Mouse (Mus musculus) liver, embryonic 16.5 days (tissue): ENCODE measurements around the gene Stpg1. TPM values are rescaled to one million over a fixed set of nuclear protein-coding genes. Genes with fewer than 3 reads are reported as not detected.

Experiments used
- ATAC-seq: fragments of 200-750 bp; cut with Nextera tagmentation; 2 replicates; pipeline ENCODE4 v1.8.0; 2017; ENCODE audit warnings: low read depth, mild to moderate bottlenecking, moderate number of reproducible peaks, moderate library complexity
- H3K27ac ChIP-seq: fragments of 300-500 bp; sonication (generic); 2 replicates; pipeline ENCODE4 v1.5.1; 2014; ENCODE audit warnings: mild to moderate bottlenecking, low read length
- H3K27me3 ChIP-seq: fragments of 300-500 bp; sonication (generic); 2 replicates; pipeline ENCODE4 v1.6.1; 2014; ENCODE audit warnings: low read depth, low read length, mixed read lengths; ENCODE audit not compliant: control insufficient read depth, insufficient read depth
- H3K36me3 ChIP-seq: fragments of 300-500 bp; sonication (generic); 2 replicates; pipeline ENCODE4 v1.6.1; 2014; ENCODE audit warnings: mild to moderate bottlenecking; ENCODE audit not compliant: control insufficient read depth, insufficient read depth
- H3K4me1 ChIP-seq: fragments of 300-500 bp; sonication (generic); 2 replicates; pipeline ENCODE4 v1.6.1; 2014; ENCODE audit warnings: low read depth, low read length, mixed read lengths; ENCODE audit not compliant: control insufficient read depth
- H3K4me2 ChIP-seq: fragments of 300-500 bp; sonication (generic); 2 replicates; pipeline ENCODE4 v1.6.1; 2014; ENCODE audit warnings: low read depth, low read length, mixed read lengths
- H3K4me3 ChIP-seq: fragments of 300-500 bp; sonication (generic); 2 replicates; pipeline ENCODE4 v1.5.1; 2014; ENCODE audit warnings: low read depth, mild to moderate bottlenecking, low read length
- H3K9ac ChIP-seq: fragments of 300-500 bp; sonication (generic); 2 replicates; pipeline ENCODE4 v1.6.1; 2014; ENCODE audit warnings: low read depth, low read length
- H3K9me3 ChIP-seq: fragments of 300-500 bp; sonication (generic); replicated peaks from 2 replicates; pipeline ENCODE4 v1.6.1; 2016; ENCODE audit warnings: low read length; ENCODE audit not compliant: control insufficient read depth
- whole genome bisulfite sequencing: fragments of 180-500 bp; shearing (Covaris S2); extraction: QIAGEN DNeasy Blood & Tissue Kit; methylation state at CpG from one replicate; pipeline ENCODE4 v1.1.7; 2014; ENCODE audit not compliant: insufficient replicate concordance; 5-methylcytosine and 5-hydroxymethylcytosine counted together
- polyA plus RNA-seq: library from polyadenylated mRNA; unstranded; fragments of >200 nt; fragmentation: Nextera tagmentation; extraction: Ambion mirVana; gene quantifications from 2 replicates; pipeline ENCODE4 v1.2.1, GENCODE M21; 2015

Stpg1 gene
- polyA plus RNA-seq, 1 experiment from 2014 or later = not detected

DNA sequence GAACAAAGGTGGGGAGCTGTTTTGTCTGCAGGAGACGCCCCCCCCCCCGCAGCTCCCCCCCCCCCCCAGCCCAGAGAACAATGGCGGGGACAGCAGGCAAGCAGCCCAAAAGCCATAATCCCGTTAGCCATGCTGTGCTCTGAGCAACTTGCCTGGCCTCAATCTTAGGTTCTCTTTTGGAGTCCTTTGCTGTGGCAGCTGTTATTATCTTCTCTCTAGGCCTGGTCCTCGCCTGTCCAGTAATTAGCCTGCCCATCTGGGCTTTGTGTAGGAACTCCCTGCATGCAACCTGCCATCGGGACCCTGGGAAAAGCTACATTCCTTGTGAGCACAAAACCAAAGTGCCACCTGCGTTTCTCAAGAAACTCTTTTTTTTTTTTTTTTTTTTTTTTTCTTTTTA is 29.3 kb downstream of the Stpg1 start:
- 40% methylated on average over 4 of the region's 7 CpGs for WGBS
- no peak for ATAC-seq
- Histone ChIP-seq H3K4me2 (no peak overlapping the region), H3K27ac (no peak overlapping the region), H3K4me3 (no peak overlapping the region), H3K36me3 (no peaks in the 10 kb centered on the region), H3K9me3 (no peaks in the 10 kb centered on the region), H3K9ac (no peak overlapping the region), H3K27me3 (0 out of 2 replicates have a peak, but pooled peaks cover 5% of the 10 kb centered on the region), H3K4me1 (no peaks in the 10 kb centered on the region)

DNA sequence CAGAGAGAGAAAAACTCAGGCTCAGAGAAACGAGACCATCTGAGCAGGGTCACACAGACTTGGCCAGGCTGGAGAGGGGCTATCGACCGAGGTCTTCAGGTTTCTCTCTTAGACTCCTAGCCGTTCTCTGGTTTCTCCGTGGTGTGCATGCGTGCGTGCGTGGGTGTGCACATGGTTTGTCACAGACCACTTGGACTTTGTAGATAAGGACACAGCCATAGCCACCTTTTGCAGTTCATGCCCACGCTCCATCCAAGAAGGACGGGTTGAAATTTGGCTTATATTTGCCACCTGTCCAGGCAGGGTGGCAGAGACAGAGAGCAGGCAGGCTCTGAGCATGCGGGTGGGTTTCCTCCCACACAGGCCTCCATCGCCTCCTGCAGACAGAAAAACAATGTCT is 30.5 kb downstream of the Stpg1 start:
- 57% methylated on average over 12 of the region's 12 CpGs for WGBS
- no peaks in the 10 kb centered on the region for H3K36me3 ChIP-seq
- no peak overlapping the region for H3K27ac ChIP-seq
- no peak overlapping the region for H3K4me3 ChIP-seq
- 0 out of 2 replicates have a peak, but pooled peaks cover 5% of the 10 kb centered on the region for H3K27me3 ChIP-seq
- no peak for ATAC-seq
- no peak overlapping the region for H3K9ac ChIP-seq
- no peak overlapping the region for H3K4me2 ChIP-seq
- H3K4me1 ChIP-seq = no peaks in the 10 kb centered on the region
- no peaks in the 10 kb centered on the region for H3K9me3 ChIP-seq

DNA sequence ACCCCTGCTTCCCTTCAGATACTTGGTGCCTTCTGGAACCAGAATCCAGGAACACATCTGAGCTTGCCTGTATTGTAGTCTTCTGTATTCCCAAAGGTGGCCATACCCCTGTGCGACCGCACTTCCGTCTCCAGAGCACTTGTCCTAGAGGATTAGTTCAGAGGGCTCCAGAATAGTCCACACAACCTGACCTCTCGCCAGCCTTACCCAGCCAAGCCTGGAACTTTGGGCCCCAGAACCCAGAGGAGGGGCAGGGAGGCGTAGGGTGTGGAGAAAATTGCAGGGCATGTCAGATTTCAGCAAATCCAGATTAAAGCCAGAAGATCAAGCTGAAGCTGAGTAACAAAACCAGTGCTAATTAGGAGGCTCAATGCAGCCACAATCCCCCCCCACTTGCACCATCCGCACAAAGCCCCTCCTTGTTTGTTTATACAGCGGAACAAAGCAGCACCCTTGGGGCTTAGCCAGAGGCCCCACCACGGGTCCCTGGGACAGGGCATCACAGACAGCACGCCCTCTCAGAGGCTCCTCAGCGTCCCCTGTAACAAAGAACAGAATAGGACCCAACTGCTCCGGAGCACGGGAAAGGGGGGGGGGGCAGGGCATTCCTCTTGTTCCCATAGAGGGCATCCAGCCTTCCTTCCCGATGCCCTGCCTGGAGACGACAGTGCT is 31.6 kb downstream of the Stpg1 start:
- no peaks in the 10 kb centered on the region for H3K4me1 ChIP-seq
- 0 out of 2 replicates have a peak, but pooled peaks cover 2% of the 10 kb centered on the region for H3K9me3 ChIP-seq
- H3K9ac ChIP-seq = no peak overlapping the region
- no peak overlapping the region for H3K27ac ChIP-seq
- no peak for ATAC-seq
- H3K27me3 ChIP-seq = 0 out of 2 replicates have a peak, but pooled peaks cover 5% of the 10 kb centered on the region
- WGBS = 29% methylated on average over 14 of the region's 14 CpGs
- no peaks in the 10 kb centered on the region for H3K36me3 ChIP-seq
- H3K4me2 ChIP-seq = no peak overlapping the region
- no peak overlapping the region for H3K4me3 ChIP-seq

DNA sequence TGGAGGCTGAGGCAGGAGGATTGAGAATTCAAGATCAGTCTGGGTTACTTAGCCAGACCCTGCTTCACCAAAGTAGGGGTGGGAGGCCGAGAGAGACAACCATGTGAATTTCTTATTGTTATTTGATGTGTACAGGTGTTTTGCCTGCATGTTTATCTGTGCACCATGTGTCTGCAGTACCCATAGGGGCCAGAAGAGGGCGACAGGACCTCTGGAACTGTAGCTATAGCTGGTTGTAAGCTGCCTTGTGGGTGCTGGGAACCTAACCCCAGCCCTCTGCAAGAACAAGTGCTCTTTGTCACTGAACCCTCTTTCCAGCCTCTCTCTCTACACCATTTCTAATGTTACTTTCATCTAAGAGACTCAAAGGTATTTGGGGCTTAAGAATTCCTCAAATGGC is 35.7 kb downstream of the Stpg1 start:
- WGBS = 58% methylated on average over 2 of the region's 2 CpGs
- Histone ChIP-seq H3K9me3 (0 out of 2 replicates have a peak, but pooled peaks cover 2% of the 10 kb centered on the region), H3K36me3 (no peaks in the 10 kb centered on the region), H3K4me1 (no peaks in the 10 kb centered on the region), H3K4me2 (no peak overlapping the region), H3K4me3 (no peak overlapping the region), H3K27ac (no peak overlapping the region), H3K9ac (no peak overlapping the region), H3K27me3 (0 out of 2 replicates have a peak, but pooled peaks cover 4% of the 10 kb centered on the region)
- no peak for ATAC-seq

DNA sequence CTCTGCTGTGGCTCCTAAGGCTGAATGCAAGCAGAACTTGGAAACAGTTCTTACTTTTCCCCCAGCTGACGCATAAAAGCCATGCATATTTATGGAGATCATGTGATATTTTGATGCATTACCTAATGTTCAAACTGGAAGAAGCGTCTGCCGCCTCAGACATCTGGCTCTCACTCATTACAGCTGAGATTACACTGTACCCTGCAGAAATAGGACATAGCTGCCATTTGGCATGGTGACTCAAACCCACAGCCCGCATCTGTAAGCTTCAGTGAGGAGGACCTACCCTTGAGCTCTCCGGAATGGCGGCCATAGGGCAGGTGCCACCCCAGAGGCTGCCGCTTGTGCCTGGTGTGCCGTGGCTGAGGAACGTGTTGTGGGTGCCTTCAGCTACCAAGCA is 36.6 kb downstream of the Stpg1 start:
- Histone ChIP-seq H3K9me3 (0 out of 2 replicates have a peak, but pooled peaks cover 2% of the 10 kb centered on the region), H3K27me3 (no peaks in the 10 kb centered on the region), H3K36me3 (no peaks in the 10 kb centered on the region), H3K4me1 (no peaks in the 10 kb centered on the region), H3K9ac (no peak overlapping the region), H3K4me2 (no peak overlapping the region), H3K27ac (no peak overlapping the region), H3K4me3 (no peak overlapping the region)
- no peak for ATAC-seq
- WGBS = 77% methylated on average over 9 of the region's 9 CpGs

DNA sequence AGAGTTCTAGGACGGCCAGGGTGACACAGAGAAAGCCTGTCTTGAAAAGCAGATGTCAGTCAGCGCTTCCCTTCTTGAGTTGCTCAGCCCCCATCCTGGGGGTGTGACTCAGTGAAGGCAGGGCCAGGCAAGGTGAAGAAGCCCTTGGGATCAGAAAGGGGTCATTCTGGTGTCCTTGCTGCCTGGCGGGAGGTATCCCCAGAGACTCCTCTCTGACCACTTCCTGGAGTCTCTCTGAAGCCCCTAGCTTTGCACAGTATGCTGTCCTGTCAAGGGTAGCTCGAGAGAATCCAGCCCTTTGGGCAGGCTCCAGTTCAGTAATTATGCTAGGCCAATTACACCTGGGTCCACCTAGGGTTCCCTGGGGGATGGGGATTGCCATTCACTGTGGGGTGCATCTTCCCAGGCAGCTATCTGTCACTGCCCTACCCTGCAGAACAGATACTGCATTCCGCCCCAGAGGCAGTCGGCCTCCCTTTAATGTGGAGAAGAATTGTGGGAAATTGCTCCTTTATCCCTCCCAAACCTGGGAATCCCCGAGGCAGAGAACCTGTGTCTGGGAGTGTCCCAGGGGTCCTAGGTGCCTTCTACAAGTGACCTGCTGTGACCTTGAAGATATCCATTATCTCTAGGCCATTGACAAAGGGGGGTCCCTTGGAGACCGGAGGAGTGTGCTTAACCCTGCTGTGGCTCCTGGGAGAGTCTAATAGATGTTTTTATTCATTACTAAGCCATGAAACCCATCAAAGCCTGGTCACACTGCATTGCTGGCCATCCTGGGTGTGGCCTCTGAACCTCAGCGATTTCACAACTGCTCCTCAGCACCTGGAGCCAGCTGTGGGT is 37.4 kb downstream of the Stpg1 start:
- Histone ChIP-seq H3K27me3 (no peaks in the 10 kb centered on the region), H3K4me3 (no peak overlapping the region), H3K4me1 (no peaks in the 10 kb centered on the region), H3K9me3 (0 out of 2 replicates have a peak, but pooled peaks cover 2% of the 10 kb centered on the region), H3K36me3 (no peaks in the 10 kb centered on the region), H3K27ac (no peak overlapping the region), H3K4me2 (no peak overlapping the region), H3K9ac (no peak overlapping the region)
- ATAC-seq = no peak
- 39% methylated on average over 9 of the region's 9 CpGs for WGBS

DNA sequence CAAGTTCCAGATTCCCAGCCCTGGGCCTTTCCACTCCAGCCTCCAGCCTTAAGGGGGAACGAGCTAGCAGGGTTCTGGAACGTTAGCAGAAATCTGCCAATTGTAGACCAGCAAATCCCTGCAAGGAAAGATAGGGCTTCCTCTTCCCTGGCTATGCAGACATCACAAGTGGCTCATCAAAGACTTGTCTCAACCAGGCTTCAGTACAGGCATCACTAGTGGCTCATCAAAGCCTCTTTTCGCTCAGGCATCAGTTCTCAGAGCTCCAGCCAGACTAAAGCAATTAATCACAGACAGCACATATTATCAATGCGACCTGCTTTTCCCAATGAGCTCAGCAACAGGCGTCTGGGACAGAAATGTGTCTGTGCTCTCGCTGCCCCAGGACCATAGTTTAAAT is 38.4 kb downstream of the Stpg1 start:
- Histone ChIP-seq H3K36me3 (no peaks in the 10 kb centered on the region), H3K4me2 (no peak overlapping the region), H3K27me3 (no peaks in the 10 kb centered on the region), H3K9me3 (0 out of 2 replicates have a peak, but pooled peaks cover 2% of the 10 kb centered on the region), H3K4me1 (no peaks in the 10 kb centered on the region), H3K9ac (no peak overlapping the region), H3K27ac (no peak overlapping the region), H3K4me3 (no peak overlapping the region)
- WGBS = 43% methylated on average over 6 of the region's 6 CpGs
- no peak for ATAC-seq

DNA sequence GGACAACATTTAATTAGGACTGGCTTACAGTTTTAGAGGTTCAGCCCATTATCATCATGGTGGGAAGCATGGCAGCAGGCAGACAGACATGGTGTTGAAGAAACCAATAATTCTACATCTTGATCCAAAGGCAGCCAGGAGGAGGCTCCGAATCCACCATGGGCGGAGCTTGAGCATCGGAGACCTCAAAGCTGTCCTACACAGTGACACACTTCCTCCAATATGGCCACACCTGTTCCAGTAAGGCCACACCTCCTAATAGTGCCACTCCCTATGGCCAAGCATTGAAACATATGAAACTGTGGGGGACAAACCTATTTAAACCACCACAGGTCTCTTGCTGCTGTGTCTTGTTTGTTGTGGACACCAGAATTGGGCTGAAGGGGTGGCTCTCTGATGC is 40.4 kb downstream of the Stpg1 start:
- 76% methylated on average over 3 of the region's 3 CpGs for WGBS
- Histone ChIP-seq H3K9ac (no peak overlapping the region), H3K4me1 (no peaks in the 10 kb centered on the region), H3K9me3 (0 out of 2 replicates have a peak, but pooled peaks cover 2% of the 10 kb centered on the region), H3K27me3 (no peaks in the 10 kb centered on the region), H3K4me2 (no peak overlapping the region), H3K27ac (no peak overlapping the region), H3K4me3 (no peak overlapping the region), H3K36me3 (no peaks in the 10 kb centered on the region)
- no peak for ATAC-seq

DNA sequence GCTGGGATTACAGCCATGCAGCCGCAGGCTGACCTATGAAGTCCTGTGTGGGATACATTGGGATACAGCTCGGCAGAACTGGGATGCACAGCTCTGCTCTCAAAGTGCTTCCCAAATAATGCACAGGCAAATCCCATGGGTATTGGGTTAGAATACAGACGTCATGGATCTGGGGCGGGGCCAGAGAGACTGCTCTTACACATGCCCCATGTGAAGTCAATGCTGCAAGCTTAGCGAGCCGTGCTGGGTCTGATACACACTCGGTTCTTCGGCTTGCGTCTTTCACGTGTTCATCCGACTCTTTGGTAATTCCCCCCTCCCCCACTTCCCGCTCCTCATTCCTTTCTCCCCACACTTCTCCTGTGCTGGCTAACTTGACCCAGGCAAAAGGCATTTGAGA is 44.5 kb downstream of the Stpg1 start:
- no peaks in the 10 kb centered on the region for H3K4me1 ChIP-seq
- no peak overlapping the region for H3K4me3 ChIP-seq
- WGBS = 65% methylated on average over 12 of the region's 12 CpGs
- H3K9ac ChIP-seq = no peak overlapping the region
- no peaks in the 10 kb centered on the region for H3K9me3 ChIP-seq
- H3K27me3 ChIP-seq = no peaks in the 10 kb centered on the region
- H3K4me2 ChIP-seq = no peak overlapping the region
- no peak for ATAC-seq
- H3K36me3 ChIP-seq = no peaks in the 10 kb centered on the region
- no peak overlapping the region for H3K27ac ChIP-seq
